Mouse (Mus musculus) limb, embryonic 14.5 days (tissue): ENCODE measurements at regions not wholly inside any gene's neighbourhood (a gene's known extent, or its start where the extent isn't known, plus 50 kb on each side); places are given as distances from the start of the nearest gene placed in this dataset.

Experiments used
- ATAC-seq: fragments of 200-750 bp; cut with Nextera tagmentation; 2 replicates; pipeline ENCODE4 v1.8.0; 2017; ENCODE audit warnings: low read depth, moderate number of reproducible peaks, moderate TSS enrichment; ENCODE audit not compliant: low FRiP score
- DNase-seq: peaks from one replicate; pipeline ENCODE4 v3.0.0-alpha.2; 2015; ENCODE audit warnings: low spot score
- H3K27ac ChIP-seq: fragments of 300-500 bp; sonication (generic); replicated peaks from 2 replicates; pipeline ENCODE4 v1.5.1; 2014; ENCODE audit warnings: low read depth, mild to moderate bottlenecking, low read length, moderate library complexity, mixed read lengths
- H3K27me3 ChIP-seq: fragments of 300-500 bp; sonication (generic); 2 replicates; pipeline ENCODE4 v1.6.1; 2014; ENCODE audit warnings: low read length, mixed read lengths; ENCODE audit not compliant: control insufficient read depth, insufficient read depth
- H3K36me3 ChIP-seq: fragments of 300-500 bp; sonication (generic); 2 replicates; pipeline ENCODE4 v1.6.1; 2014; ENCODE audit warnings: mild to moderate bottlenecking, low read length, moderate library complexity, mixed read lengths; ENCODE audit not compliant: control insufficient read depth, insufficient read depth
- H3K4me1 ChIP-seq: fragments of 300-500 bp; sonication (generic); 2 replicates; pipeline ENCODE4 v1.6.1; 2014; ENCODE audit warnings: antibody characterized with exemption, low read length, mixed read lengths; ENCODE audit not compliant: control insufficient read depth, insufficient read depth
- H3K4me2 ChIP-seq: fragments of 300-500 bp; sonication (generic); replicated peaks from 2 replicates; pipeline ENCODE4 v1.6.1; 2014; ENCODE audit warnings: low read depth, mild to moderate bottlenecking, low read length, moderate library complexity; ENCODE audit not compliant: severe bottlenecking
- H3K4me3 ChIP-seq: fragments of 300-500 bp; sonication (generic); replicated peaks from 2 replicates; pipeline ENCODE4 v1.5.1; 2014; ENCODE audit warnings: low read length
- H3K9ac ChIP-seq: fragments of 300-500 bp; sonication (generic); 2 replicates; pipeline ENCODE4 v1.6.1; 2014; ENCODE audit warnings: mild to moderate bottlenecking, low read depth, low read length, moderate library complexity; ENCODE audit not compliant: severe bottlenecking
- H3K9me3 ChIP-seq: fragments of 300-500 bp; sonication (generic); 2 replicates; pipeline ENCODE4 v1.6.1; 2016; ENCODE audit warnings: low read length; ENCODE audit not compliant: control insufficient read depth
- POLR2A ChIP-seq: fragments of 200-500 bp; IDR thresholded peaks from 2 replicates; pipeline ENCODE4 v1.8.0; 2012; ENCODE audit warnings: inconsistent platforms, mild to moderate bottlenecking, moderate library complexity, borderline replicate concordance; ENCODE audit not compliant: insufficient read depth, insufficient read length; ENCODE audit errors: extremely low read depth
- WGBS: fragments of 180-500 bp; shearing (Covaris S2); extraction: QIAGEN DNeasy Blood & Tissue Kit; methylation state at CpG from one replicate; pipeline ENCODE4 v1.1.7; 2014; 5-methylcytosine and 5-hydroxymethylcytosine counted together

GRCm38 (mm10) chr3:41180911-41181310, 98.1 kb upstream of the Pgrmc2 start:
- Histone ChIP-seq H3K27ac (no peak overlapping the region), H3K27me3 (no peaks in the 10 kb centered on the region), H3K4me3 (no peak overlapping the region), H3K36me3 (no peaks in the 10 kb centered on the region), H3K9me3 (no peaks in the 10 kb centered on the region), H3K4me2 (no peak overlapping the region), H3K4me1 (peaks cover 5% of the 10 kb centered on the region; the same call in 1 of the 2 replicates), H3K9ac (no peak overlapping the region)
- whole genome bisulfite sequencing: 74% methylated on average over 7 of the region's 7 CpGs
- ATAC-seq (no peak), DNase-seq (no peak)
- no peak for TF ChIP-seq POLR2A

GRCm38 (mm10) chr3:41179037-41179880, 96.4 kb upstream of the Pgrmc2 start:
- H3K9me3 ChIP-seq: no peaks in the 10 kb centered on the region
- H3K4me3 ChIP-seq: no peak overlapping the region
- no peak for TF ChIP-seq POLR2A
- H3K36me3 ChIP-seq: no peaks in the 10 kb centered on the region
- H3K27ac ChIP-seq: no peak overlapping the region
- no peaks in the 10 kb centered on the region for H3K27me3 ChIP-seq
- H3K4me2 ChIP-seq: no peak overlapping the region
- H3K4me1 ChIP-seq: peaks cover 5% of the 10 kb centered on the region; the same call in 1 of the 2 replicates
- no peak overlapping the region for H3K9ac ChIP-seq
- WGBS: 64% methylated on average over 4 of the region's 4 CpGs
- DNase-seq: no peak
- ATAC-seq: no peak

- H3K9ac ChIP-seq: no peak overlapping the region
- no peaks in the 10 kb centered on the region; the same call in 1 of the 2 replicates for H3K4me1 ChIP-seq
- no peak for TF ChIP-seq POLR2A
- no peak overlapping the region for H3K4me3 ChIP-seq
- H3K27ac ChIP-seq: no peak overlapping the region
- H3K4me2 ChIP-seq: no peak overlapping the region
- ATAC-seq (no peak), DNase-seq (no peak)
- no peaks in the 10 kb centered on the region for H3K9me3 ChIP-seq
- no peaks in the 10 kb centered on the region for H3K36me3 ChIP-seq
- H3K27me3 ChIP-seq: no peaks in the 10 kb centered on the region
Measured at GRCm38 (mm10) chr3:41177124-41177523, 94.3 kb upstream of the Pgrmc2 start.

- Histone ChIP-seq H3K4me3 (no peak overlapping the region), H3K27me3 (no peaks in the 10 kb centered on the region), H3K36me3 (no peaks in the 10 kb centered on the region), H3K9ac (no peak overlapping the region), H3K4me2 (no peak overlapping the region), H3K9me3 (no peaks in the 10 kb centered on the region), H3K4me1 (no peaks in the 10 kb centered on the region; the same call in 1 of the 2 replicates), H3K27ac (no peak overlapping the region)
- 90% methylated on average over 3 of the region's 3 CpGs for WGBS
- TF ChIP-seq POLR2A: no peak
- ATAC-seq (no peak), DNase-seq (no peak)
Measured at GRCm38 (mm10) chr3:41175356-41175755, 92.5 kb upstream of the Pgrmc2 start.

- ATAC-seq (no peak), DNase-seq (no peak)
- H3K9me3 ChIP-seq: no peaks in the 10 kb centered on the region
- WGBS: 35% methylated on average over 6 of the region's 6 CpGs
- H3K36me3 ChIP-seq: no peaks in the 10 kb centered on the region
- no peak for TF ChIP-seq POLR2A
- H3K4me2 ChIP-seq: no peak overlapping the region
- no peak overlapping the region for H3K27ac ChIP-seq
- H3K27me3 ChIP-seq: no peaks in the 10 kb centered on the region
- no peaks in the 10 kb centered on the region; the same call in 1 of the 2 replicates for H3K4me1 ChIP-seq
- no peak overlapping the region for H3K9ac ChIP-seq
- H3K4me3 ChIP-seq: no peak overlapping the region
Measured at GRCm38 (mm10) chr3:41173561-41173960, 90.7 kb upstream of the Pgrmc2 start.
